Mouse (Mus musculus): ENCODE measurements at regions not wholly inside any gene's neighbourhood (a gene's known extent, or its start where the extent isn't known, plus 50 kb on each side); places are given as distances from the start of the nearest gene placed in this dataset.

DNA sequence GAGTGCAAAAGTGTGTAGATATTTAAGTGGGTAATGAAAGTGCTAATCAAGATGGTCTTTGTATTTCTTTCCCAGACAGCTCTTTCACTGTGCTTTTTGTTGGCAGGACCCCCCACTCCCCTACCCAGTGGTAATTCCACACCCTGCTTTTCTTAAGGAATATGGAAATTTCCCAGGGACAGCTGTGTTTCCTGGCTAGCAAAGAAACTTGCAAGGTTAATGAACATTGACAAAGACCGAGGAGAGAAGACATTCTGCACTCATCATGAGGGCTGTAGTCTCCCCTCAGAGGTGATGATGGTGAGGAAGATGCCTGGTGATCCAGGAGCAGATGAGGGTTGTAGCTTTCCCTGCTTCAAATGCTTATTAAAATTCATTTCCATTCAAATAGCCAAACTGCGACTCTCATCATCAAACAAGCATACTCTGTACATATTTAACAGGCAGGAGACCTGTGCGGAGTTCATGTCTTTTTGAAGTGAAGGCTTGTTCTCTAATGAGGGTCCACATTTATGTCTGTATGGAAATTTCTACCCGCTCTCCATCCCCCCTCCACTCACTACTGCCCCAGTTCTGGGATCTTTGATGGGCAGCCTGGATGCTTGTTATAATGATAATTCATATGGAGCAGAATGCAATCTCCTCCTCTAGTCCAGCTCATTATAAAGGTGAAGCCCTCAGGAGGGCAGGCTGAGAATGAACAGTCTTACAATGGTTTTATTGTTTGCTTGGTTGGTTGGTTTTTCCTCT is 364.1 kb upstream of the Camk1g start:
- TF ChIP-seq POLR2A (IDR thresholded peaks at IDR 0.05; ENCODE audit: low read depth, low read length): no peak
- no peak for TF ChIP-seq CTCF (IDR thresholded peaks at IDR 0.05; ENCODE audit: extremely low read depth, insufficient read length, insufficient replicate concordance, low read depth, low read length)

Measured in small intestine, adult 2 months (tissue).